In the genomic region with DNA sequence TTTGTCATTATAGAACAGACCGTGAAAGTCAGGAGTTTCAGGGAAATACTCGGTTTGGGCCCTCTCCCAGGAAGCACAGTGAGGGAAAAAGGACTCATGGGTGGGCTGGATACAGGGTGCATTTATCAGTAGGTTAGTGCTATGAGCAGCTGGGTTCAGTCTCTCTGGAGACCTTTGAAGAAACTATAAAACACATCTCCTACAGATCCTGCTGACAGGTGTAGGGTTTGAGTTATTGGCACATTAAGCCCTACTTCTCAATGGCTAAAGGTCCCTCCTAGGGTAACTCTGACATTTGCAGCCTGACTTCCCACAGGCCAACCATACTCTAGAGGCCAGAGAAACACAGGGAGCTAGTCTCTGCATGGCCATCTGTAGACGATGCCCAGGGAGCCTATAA, we compare ENCODE assay signal across 29 mouse cellular contexts.
DNase-seq lines count a peak whose midpoint lies in the region; ATAC-seq lines count a peak whose summit lies in the region.
"Had no signal": no experiment of that assay in that cellular context is flagged by ENCODE, and none has a peak within 500 bp of the region (broad histone marks: within the 10 kb centered on the region; RNA-seq: fewer than 3 reads in every experiment).

No protein-coding gene starts in this region.

- H3K4me2 ChIP-seq in kidney, embryonic 16.5 days (replicated peaks; ENCODE audit: low read depth, low read length): no peak overlapping the region
- no peak overlapping the region for H3K4me2 ChIP-seq in midbrain, embryonic 13.5 days (replicated peaks)
- no peak overlapping the region for H3K4me2 ChIP-seq in midbrain, embryonic 16.5 days (ENCODE audit: low read length)
- H3K4me2 ChIP-seq: embryonic facial prominence, embryonic 13.5 days; forebrain, embryonic 15.5 days; heart, embryonic 15.5 days; midbrain, embryonic 12.5 days had no signal

- no peak overlapping the region for H3K4me3 ChIP-seq in kidney, embryonic 16.5 days (ENCODE audit: low read length)
- H3K4me3 ChIP-seq in midbrain, embryonic 13.5 days (replicated peaks): no peak overlapping the region
- H3K4me3 ChIP-seq in midbrain, embryonic 10.5 days: no peak overlapping the region
- H3K4me3 ChIP-seq in midbrain, embryonic 16.5 days (ENCODE audit: low read depth, low read length): no peak overlapping the region
- H3K4me3 ChIP-seq: embryonic facial prominence, embryonic 13.5 days; forebrain, embryonic 10.5 days; forebrain, embryonic 15.5 days; heart, embryonic 15.5 days; midbrain, embryonic 12.5 days; myocyte had no signal

- no peaks in the 10 kb centered on the region for H3K9me3 ChIP-seq in kidney, embryonic 16.5 days (ENCODE audit: low read length)
- H3K9me3 ChIP-seq in midbrain, embryonic 13.5 days: no peaks in the 10 kb centered on the region
- H3K9me3 ChIP-seq in midbrain, embryonic 10.5 days (replicated peaks): no peaks in the 10 kb centered on the region
- no peaks in the 10 kb centered on the region for H3K9me3 ChIP-seq in midbrain, embryonic 16.5 days (replicated peaks; ENCODE audit: control insufficient read depth, low read length, poor library complexity, severe bottlenecking)
- H3K9me3 ChIP-seq: forebrain, embryonic 10.5 days; forebrain, embryonic 15.5 days; heart, embryonic 15.5 days; midbrain, embryonic 12.5 days had no signal

- H3K9ac ChIP-seq in kidney, embryonic 16.5 days (replicated peaks; ENCODE audit: low read length): no peak overlapping the region
- H3K9ac ChIP-seq in midbrain, embryonic 13.5 days (replicated peaks): no peak overlapping the region
- H3K9ac ChIP-seq in midbrain, embryonic 16.5 days (ENCODE audit: low read depth, low read length): no peak overlapping the region
- H3K9ac ChIP-seq: embryonic facial prominence, embryonic 13.5 days; forebrain, embryonic 15.5 days; heart, embryonic 15.5 days; liver, embryonic 14.5 days; midbrain, embryonic 12.5 days had no signal

- H3K4me1 ChIP-seq in kidney, embryonic 16.5 days (ENCODE audit: insufficient read depth, low read length): peaks cover 9% of the 10 kb centered on the region; the same call in 1 of the 2 replicates
- H3K4me1 ChIP-seq in midbrain, embryonic 13.5 days (replicated peaks): peaks cover 38% of the 10 kb centered on the region
- no peaks in the 10 kb centered on the region; the same call in 1 of the 2 replicates for H3K4me1 ChIP-seq in midbrain, embryonic 10.5 days
- peaks cover 25% of the 10 kb centered on the region for H3K4me1 ChIP-seq in midbrain, embryonic 16.5 days (ENCODE audit: control insufficient read depth, insufficient read depth, low read length)

- 0 out of 2 replicates have a peak, but pooled peaks have one; percentile 46 for ATAC-seq in kidney, embryonic 16.5 days (ENCODE audit: low FRiP score, low TSS enrichment)
- no peak for ATAC-seq in midbrain, embryonic 13.5 days
- no peak for ATAC-seq in midbrain, embryonic 16.5 days

- 12% methylated on average over 3 of the region's 3 CpGs for WGBS in kidney, embryonic 16.5 days
- 55% methylated on average over 3 of the region's 3 CpGs for WGBS in midbrain, embryonic 13.5 days
- WGBS in midbrain, embryonic 10.5 days: 68% methylated on average over 3 of the region's 3 CpGs
- WGBS in midbrain, embryonic 16.5 days: 56% methylated on average over 3 of the region's 3 CpGs

- H3K27me3 ChIP-seq in kidney, embryonic 16.5 days (ENCODE audit: insufficient read depth, low read length): no peaks in the 10 kb centered on the region
- no peaks in the 10 kb centered on the region for H3K27me3 ChIP-seq in midbrain, embryonic 13.5 days
- H3K27me3 ChIP-seq in midbrain, embryonic 10.5 days (ENCODE audit: low read depth, poor library complexity, severe bottlenecking): no peaks in the 10 kb centered on the region
- no peaks in the 10 kb centered on the region for H3K27me3 ChIP-seq in midbrain, embryonic 16.5 days (ENCODE audit: control insufficient read depth, insufficient read depth, low read depth, low read length)
- H3K27me3 ChIP-seq: embryonic facial prominence, embryonic 13.5 days; forebrain, embryonic 15.5 days; heart, embryonic 15.5 days; midbrain, embryonic 12.5 days had no signal

- no peak for DNase-seq in kidney, postnatal 25 days
- DNase-seq in midbrain, embryonic 10.5 days (ENCODE audit: low spot score): no peak
- DNase-seq in hindlimb bud, embryonic 11.5 days (ENCODE audit: extremely low spot score, low read depth, low spot score): peak; percentile 52
- no peak for DNase-seq in ovary, postnatal 10 days (ENCODE audit: low spot score)
- DNase-seq: adrenal gland, postnatal 36 days; B cell, adult 2 months; cerebellum, adult 18-20 months; cerebellum, postnatal 10 days; kidney, adult 18-20 months; kidney, postnatal 14 days; layer of hippocampus, postnatal 36 days; left cerebral cortex, postnatal 4 days; liver; lung, adult 2 months; lung, postnatal 14 days; right cerebral cortex, postnatal 4 days; thymus, adult 18-20 months; thymus, postnatal 25 days had no signal

- H3K27ac ChIP-seq in kidney, embryonic 16.5 days (ENCODE audit: low read length): no peak overlapping the region
- H3K27ac ChIP-seq in midbrain, embryonic 13.5 days: peak overlapping the region; percentile 73; the same call in 1 of the 2 replicates
- no peak overlapping the region for H3K27ac ChIP-seq in midbrain, embryonic 10.5 days (replicated peaks)
- H3K27ac ChIP-seq in midbrain, embryonic 16.5 days (ENCODE audit: low read length): peak overlapping the region; percentile 64; the same call in 1 of the 2 replicates
- H3K27ac ChIP-seq: embryonic facial prominence, embryonic 13.5 days; forebrain, embryonic 10.5 days; liver, embryonic 14.5 days; stomach, postnatal 0 days had no signal

- H3K36me3 ChIP-seq in kidney, embryonic 16.5 days (ENCODE audit: insufficient read depth, low read length): no peaks in the 10 kb centered on the region
- peaks cover 15% of the 10 kb centered on the region for H3K36me3 ChIP-seq in midbrain, embryonic 13.5 days
- peaks cover 5% of the 10 kb centered on the region for H3K36me3 ChIP-seq in midbrain, embryonic 10.5 days
- H3K36me3 ChIP-seq in midbrain, embryonic 16.5 days (ENCODE audit: control insufficient read depth, insufficient read depth, low read length): peaks cover 2% of the 10 kb centered on the region; the same call in 1 of the 2 replicates
- H3K36me3 ChIP-seq: heart, embryonic 15.5 days had no signal

Comparison
In these comparisons a context has a peak if more than half of its experiments do, and no peak if none do; other contexts are left out.
1. H3K27ac ChIP-seq: peak in midbrain, embryonic 13.5 days (single experiment) and midbrain, embryonic 16.5 days (single experiment); none in kidney, embryonic 16.5 days (single experiment) and midbrain, embryonic 10.5 days (single experiment).